Mouse (Mus musculus) cortical plate, adult 2 months (tissue): ENCODE data around the gene Prkce.
A peak's percentile ranks its signal among the peaks of the same experiment; 100 is the strongest.

ENCODE experiments used
- CTCF ChIP-seq: fragments of 200-500 bp; IDR thresholded peaks from 2 replicates; pipeline ENCODE4 v1.5.1; 2011; ENCODE audit warnings: mild to moderate bottlenecking, control low read depth, low read length; ENCODE audit not compliant: insufficient read depth; ENCODE audit errors: extremely low read depth
- POLR2A ChIP-seq: fragments of 200-500 bp; IDR thresholded peaks from 2 replicates; pipeline ENCODE4 v1.6.1; 2011; ENCODE audit warnings: mild to moderate bottlenecking, low read length, control low read depth; ENCODE audit not compliant: insufficient read depth; ENCODE audit errors: extremely low read depth

DNA sequence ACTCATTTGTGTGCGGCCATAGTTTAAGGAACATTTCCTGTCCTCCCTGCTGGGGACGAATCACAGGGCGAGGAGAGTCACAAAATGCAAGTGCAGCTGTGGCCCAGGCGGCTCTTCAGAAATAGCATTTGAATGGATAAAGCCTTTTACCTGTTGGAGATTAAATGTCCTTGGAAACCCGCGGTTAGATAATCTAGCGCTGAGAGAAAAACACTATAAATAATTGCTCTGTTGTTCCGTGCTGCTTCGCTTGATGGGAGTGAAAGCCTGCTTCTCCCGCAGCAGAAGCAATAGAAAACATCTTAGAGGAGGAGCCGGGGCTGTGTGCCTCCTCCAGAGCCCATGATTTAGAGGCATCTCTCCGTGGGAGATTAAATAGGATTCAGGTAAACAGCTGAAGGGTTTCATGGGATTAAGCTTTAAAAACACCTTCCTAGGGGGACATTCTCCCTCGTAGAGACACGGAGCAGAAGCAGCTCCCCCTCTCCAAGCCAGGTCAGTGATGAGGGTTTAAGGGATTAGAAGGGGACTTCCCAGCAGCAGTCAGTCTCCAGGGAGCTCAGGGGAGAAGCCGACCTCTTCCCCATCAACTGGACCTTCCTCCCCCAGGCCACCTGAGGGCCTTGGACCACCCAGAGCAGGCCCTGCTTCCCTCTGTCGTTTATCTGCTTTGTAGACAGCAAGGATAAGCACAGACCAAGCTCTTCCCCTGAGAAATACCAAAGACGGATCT is 212.0 kb downstream of the Prkce start:
- TF ChIP-seq POLR2A (no peak), CTCF (0 out of 2 replicates have a peak, but pooled peaks have one; percentile 1)
